Mouse (Mus musculus): ENCODE data around the gene Tmem50b.

DNA sequence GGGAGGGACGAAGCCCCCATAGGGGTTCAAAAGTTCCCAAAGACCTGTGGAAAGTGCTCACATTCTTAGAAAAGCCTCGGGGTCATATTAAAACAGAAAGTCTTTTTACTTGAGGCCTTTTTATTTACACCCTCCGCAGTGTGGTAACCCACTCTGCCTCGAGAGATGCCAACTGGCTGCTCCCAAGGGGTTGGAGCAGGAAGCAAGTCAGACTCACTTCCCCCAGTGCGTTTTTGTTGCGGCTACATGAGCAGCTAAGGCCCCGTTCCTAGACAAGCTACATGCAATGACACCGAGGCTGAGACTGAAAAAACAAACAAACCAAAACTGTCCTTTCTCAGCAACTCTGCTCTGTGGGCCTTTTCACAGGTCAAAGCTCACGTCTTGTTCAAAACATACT is 59.1 kb downstream of the Tmem50b start:
- TF ChIP-seq CTCF (IDR thresholded peaks at IDR 0.05; ENCODE audit: control insufficient read depth, insufficient read depth, insufficient replicate concordance, low read depth, low read length) (no peak), POLR2A (IDR thresholded peaks at IDR 0.05; ENCODE audit: control insufficient read depth, low read depth, low read length) (no peak)

Measured in testis, adult 2 months (tissue).